Mouse (Mus musculus) cerebellum, postnatal 14 days (tissue): ENCODE measurements at regions not wholly inside any gene's neighbourhood (a gene's known extent, or its start where the extent isn't known, plus 50 kb on each side); places are given as distances from the start of the nearest gene placed in this dataset.

Source experiments
- DNase-seq, 2 experiments: peaks; one replicate each; pipeline ENCODE4 v3.0.0; 2021; ENCODE audit warnings: mixed read lengths in 2 of 2

GRCm38 (mm10) chr13:69182478-69182877 lies 183.1 kb upstream of the Adcy2 start:
- no peak for DNase-seq

- DNase-seq = no peak
These were observed 191.3 kb upstream of the Adcy2 start for GRCm38 (mm10) chr13:69190661-69191060.

- DNase-seq = no peak
These were observed 197.1 kb upstream of the Adcy2 start for GRCm38 (mm10) chr13:69196464-69196871.

- no peak for DNase-seq
These were observed 208.6 kb upstream of the Adcy2 start for GRCm38 (mm10) chr13:69207741-69208568.

GRCm38 (mm10) chr13:69208569-69208881 lies 209.2 kb upstream of the Adcy2 start:
- no peak for DNase-seq

GRCm38 (mm10) chr13:69216579-69216978 lies 217.2 kb upstream of the Adcy2 start:
- no peak for DNase-seq

- DNase-seq = no peak
These were observed 221.1 kb upstream of the Adcy2 start for GRCm38 (mm10) chr13:69220425-69220824.

GRCm38 (mm10) chr13:69226538-69226937 lies 227.2 kb upstream of the Adcy2 start:
- no peak for DNase-seq

- DNase-seq = no peak
These were observed 231.1 kb upstream of the Adcy2 start for GRCm38 (mm10) chr13:69230361-69230943.

GRCm38 (mm10) chr13:69236386-69236785 lies 237.0 kb upstream of the Adcy2 start:
- no peak for DNase-seq

- DNase-seq = no peak
These were observed 238.6 kb upstream of the Adcy2 start for GRCm38 (mm10) chr13:69237918-69238317.

GRCm38 (mm10) chr13:69239261-69239915 lies 240.0 kb upstream of the Adcy2 start:
- DNase-seq = no peak

GRCm38 (mm10) chr13:69242544-69243296 lies 243.4 kb upstream of the Adcy2 start:
- DNase-seq = no peak

GRCm38 (mm10) chr13:69250334-69251129 lies 251.2 kb upstream of the Adcy2 start:
- DNase-seq = no peak

GRCm38 (mm10) chr13:69251130-69251561 lies 251.8 kb upstream of the Adcy2 start:
- DNase-seq = no peak

- peak; percentile 54 to 72 for DNase-seq
These were observed 253.0 kb upstream of the Adcy2 start for GRCm38 (mm10) chr13:69252335-69252734.

- no peak for DNase-seq
These were observed 261.1 kb upstream of the Adcy2 start for GRCm38 (mm10) chr13:69260485-69260884.

GRCm38 (mm10) chr13:69260972-69261371 lies 261.6 kb upstream of the Adcy2 start:
- DNase-seq = no peak

GRCm38 (mm10) chr13:69263722-69264121 lies 264.4 kb upstream of the Adcy2 start:
- no peak for DNase-seq

- no peak for DNase-seq
These were observed 266.7 kb upstream of the Adcy2 start for GRCm38 (mm10) chr13:69266071-69266470.

- DNase-seq = no peak
These were observed 261.0 kb upstream of the Nsun2 start for GRCm38 (mm10) chr13:69272506-69272905.

- no peak for DNase-seq
These were observed 253.9 kb upstream of the Nsun2 start for GRCm38 (mm10) chr13:69279647-69280046.
